Mouse (Mus musculus): ENCODE measurements around the gene Ap1g1.
"Not testable (repeated sequence)": the region's sequence is repeated elsewhere in the genome, so short reads cannot be mapped to it uniquely, and the experiment has no call there.

Gene Ap1g1

DNA sequence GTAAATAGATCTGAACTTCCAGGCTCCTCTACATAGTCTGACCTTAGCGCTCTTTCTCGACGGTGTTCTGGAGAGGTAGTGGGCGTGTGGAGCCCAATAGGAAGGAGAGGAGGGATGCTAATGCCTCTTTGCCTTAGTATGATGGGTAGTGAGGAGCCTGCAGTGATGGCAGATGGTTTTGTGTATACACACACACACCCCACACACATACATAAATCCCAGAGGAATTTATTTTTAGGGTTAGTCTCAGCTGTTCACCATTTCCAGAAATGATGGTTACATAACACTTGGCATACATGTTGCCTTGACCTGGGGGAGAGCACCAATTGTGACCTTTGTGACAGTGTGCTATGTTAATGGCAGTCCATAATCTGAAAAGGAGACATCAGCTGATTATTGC lies 87.2 kb downstream of the Ap1g1 start:
- no peak for DNase-seq (ENCODE audit: low spot score)

DNA sequence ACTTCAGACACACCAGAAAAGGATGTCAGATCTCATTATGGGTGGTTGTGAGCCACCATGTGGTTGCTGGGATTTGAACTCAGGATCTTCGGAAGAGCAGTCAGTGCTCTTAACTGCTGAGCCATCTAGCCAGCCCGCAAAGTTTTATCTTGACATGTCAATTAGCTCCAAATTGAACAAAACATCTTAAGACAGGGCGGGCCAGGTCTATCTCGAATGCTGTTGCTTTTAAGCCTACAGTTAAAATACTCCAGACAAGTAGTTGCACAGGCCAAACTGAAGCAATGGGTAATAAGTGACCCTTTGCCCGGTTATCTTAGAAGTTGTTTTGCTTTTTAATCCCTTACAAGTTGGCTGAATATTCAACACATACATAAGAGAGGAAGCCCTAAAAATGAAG lies 88.3 kb downstream of the Ap1g1 start:
- no peak for DNase-seq (ENCODE audit: low spot score)

DNA sequence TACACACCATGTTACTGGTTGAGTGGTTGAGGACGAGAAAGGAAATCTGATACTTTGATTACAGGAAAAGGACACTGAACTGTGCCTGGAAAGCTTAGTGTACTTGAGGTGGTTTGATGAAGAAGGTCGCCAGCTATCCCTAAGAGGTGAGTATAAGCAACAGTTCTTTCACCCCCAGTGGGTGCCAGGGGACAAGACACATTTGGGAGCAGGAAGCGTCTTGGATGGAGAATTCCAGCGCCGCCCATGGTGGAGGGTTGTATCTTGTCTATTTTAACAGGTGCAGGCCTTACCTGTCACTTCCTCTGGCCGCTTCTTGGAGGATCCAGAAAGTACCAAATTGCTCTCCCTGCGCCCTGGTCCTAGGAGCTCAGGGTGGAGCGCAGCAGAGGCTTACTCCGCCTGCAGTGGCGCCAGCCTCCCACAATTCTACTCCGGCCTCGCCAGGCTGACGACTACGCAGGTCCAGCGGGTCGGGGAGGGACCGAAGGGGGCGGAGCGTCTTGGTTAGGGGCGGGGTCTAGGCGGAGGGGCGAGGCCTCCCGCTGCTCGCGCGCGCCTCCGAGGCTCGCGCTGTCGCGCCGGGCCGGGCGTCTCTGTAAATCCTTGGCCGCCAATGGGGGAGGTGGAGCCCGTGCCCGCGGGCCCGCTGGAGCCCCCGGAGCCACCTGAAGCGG lies 89.8 kb downstream of the Ap1g1 start, which contains the start of gene Phlpp2:
Gene Phlpp2, plus strand, starts transcription at position 540 of the 677 bp plus-strand sequence.
- DNase-seq (ENCODE audit: low spot score), result peak; percentile 98

DNA sequence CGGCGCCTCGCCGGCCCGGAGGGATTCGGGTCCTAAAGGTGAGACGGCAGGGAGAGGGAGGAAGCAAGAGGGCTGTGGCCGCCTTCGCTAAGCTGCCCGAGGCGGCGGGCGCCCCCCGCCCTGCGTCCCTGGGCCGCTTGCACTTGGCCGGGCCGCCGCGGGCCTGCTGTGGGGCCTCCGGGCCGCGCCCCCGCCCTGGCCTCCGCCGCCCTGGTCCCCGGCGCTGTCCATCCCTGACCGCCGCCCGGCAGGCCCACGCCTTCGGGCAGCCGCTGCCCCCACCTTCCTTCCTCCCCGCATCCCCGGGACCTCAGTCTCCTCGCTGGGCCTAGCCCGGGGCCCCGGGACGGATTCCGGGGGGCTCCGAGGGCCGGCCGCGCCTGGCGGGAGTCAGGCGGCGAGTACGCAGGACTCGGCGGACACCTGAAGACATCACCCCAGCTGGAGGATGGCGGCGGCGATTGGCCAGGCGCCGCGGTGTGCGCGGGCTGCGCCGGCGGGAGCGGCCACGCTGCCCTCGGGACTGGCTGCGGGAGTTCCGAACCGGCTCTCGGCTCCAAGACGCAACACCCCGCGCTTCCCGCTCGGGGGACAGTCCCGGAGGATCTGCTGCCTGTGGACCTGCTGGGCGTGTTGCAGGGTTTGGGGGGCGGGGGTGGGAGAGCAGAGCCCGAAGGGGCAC lies 90.5 kb downstream of the Ap1g1 start:
- no peak for DNase-seq (ENCODE audit: low spot score)

DNA sequence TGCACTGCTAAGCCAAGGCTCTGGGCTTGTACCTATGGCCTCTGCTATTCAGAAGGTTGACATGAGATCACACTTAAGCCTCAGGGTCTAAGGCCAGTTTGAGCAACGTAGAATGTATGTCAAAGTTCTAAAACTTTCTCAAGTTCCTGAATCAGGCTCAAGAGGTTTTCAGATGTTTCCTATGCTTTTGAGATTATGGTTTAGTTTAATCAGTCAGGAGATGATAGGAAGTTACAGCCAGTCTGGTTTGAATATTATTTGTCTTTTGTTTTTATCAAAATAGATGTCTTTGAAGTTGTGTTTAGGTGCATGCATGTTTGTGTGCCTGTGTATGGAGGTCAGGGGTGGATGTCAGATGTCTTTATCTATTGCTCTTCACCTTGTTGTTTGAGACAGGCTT lies 92.7 kb downstream of the Ap1g1 start:
- DNase-seq (ENCODE audit: low spot score), result no peak

DNA sequence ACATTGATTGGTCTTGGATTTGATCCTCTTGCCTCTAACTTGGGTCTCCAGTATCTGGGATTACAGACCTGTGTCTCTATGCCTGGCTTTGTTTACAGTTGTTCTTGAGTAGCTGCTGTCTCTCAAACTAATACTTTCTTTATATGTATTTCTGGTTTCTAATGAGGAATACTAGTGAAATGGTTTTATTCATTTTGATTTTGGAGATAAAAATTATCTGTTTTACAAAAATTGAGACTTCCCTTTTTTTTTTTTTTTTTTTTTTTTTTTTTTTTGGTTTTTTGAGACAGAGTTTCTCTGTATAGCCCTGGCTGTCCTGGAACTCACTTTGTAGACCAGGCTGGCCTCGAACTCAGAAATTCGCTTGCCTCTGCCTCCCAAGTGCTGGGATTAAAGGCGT lies 95.4 kb downstream of the Ap1g1 start:
- DNase-seq (ENCODE audit: low spot score), result not testable (repeated sequence)

DNA sequence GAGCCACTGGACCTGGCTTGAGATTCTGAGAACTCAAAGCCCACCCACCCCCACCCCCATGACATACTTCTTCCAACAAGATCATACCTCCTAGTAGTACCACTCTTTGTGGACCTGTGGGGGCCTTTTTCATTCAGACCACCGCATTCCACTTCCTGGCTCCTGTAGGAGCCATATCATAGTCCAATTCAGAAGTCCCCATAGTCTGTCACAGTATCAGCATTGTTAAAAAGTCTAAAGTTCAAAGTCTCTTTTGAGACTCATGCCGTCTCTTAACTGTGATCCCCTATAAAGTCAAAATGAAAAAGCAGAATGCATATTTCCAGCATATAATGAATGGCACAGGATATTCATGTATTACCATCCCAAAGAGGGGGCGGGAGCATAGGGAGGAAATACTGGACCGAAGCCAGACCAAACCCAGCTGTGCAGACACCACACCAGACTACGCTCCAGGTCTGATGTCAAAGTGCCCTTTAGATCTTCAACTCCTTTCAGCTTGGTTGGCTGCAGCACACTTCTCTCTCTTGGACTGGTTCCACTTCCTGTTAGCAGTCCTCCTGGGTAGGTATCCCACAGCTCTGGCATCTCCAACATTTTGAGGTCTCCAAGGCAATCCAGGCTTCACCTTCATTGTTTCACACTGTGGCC lies 101.8 kb downstream of the Ap1g1 start:
- no peak for DNase-seq (ENCODE audit: low spot score)

DNA sequence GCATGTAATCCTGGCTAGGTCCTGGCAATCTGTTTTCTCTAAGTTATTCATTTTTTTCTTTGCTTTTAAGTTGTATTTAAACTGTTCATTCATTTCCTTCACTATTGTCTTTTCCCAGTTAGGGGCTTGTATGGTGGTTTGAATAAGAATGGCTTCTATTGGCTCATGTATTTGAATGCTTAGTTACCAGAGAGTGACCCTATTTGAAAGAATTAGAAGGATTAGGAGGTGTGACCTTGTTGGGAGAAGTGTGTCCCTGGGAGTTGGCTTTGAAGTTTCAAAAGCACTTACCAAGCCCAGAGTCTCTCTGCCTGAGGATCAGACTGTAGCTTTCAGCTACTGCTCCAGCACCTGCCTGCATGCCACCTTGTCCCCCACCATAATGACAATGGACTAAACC lies 106.9 kb downstream of the Ap1g1 start:
- no peak for DNase-seq (ENCODE audit: low spot score)

DNA sequence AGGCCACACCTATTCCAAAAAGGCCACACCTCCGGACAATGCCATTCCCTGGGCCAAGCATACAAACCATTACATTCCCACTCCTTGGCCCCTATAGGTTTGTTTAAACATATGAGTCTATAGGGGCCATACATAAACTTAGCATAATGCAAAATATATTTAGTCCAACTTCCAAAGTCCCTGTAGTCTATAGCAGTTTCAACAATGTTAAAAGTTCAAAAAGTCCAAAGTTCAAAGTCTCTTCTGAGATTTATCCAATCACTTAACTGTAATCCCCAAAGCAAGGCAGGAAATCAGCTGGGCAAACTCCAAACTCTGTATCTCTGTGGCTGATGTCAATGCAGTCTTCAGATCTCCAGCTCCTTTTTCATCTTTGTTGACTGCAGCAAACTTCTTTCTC lies 110.9 kb downstream of the Ap1g1 start:
- no peak for DNase-seq (ENCODE audit: low spot score)

DNA sequence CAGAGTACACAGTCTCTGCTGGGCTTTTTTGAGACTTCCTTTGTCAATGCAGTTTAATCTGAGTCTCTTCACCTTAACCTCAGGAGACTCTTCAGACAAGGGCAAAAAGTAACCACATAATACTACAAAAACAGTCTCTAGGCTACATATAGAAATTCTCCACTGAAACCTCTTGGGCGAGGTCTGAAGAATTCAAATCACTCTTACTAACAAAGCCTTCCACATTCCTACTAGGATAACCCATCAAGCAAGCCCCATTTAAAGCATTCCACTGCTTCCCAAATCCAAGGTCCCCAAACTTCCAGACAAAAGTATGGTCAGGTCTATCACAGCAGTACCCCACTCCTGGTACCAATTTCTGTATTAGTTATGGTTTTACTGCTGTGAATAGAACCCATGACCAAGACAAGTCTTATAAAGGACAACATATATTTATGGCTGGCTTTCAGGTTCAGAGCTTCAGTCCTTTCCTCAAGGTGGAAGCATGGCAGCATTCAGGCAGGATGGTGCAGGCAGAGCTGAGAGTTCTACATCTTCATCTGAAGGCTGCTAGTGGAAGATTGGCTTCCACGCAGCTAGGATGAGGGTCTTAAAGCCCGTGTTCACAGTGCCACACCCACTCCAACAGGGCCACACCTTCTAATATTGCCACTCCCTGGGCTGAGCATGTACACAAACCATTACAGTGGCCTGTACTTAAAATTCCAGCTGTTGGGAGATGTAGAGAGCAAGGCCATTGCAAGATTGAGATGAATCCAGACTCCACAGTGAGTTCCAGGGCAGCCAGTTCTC lies 112.6 kb downstream of the Ap1g1 start:
- no peak for DNase-seq (ENCODE audit: low spot score)

DNA sequence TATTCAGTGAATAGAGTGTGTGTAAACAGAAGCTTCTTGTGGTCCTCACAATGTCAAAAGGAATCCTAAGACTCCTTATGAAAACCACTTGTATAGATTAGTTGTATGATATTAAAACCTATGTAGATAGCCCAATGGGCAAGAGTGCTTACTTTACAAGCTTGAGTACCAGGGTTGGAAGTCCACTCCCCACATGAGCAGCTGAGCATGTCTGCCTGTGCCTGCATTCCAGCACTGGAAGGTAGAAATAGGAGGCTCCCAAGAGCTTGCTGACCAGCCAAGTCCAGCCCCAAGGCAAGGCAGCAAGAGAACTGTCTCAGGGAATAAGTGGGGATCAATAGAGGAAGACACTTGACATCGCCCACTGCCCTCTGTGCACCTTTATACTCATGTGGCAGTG lies 116.3 kb downstream of the Ap1g1 start:
- DNase-seq (ENCODE audit: low spot score), result no peak

DNA sequence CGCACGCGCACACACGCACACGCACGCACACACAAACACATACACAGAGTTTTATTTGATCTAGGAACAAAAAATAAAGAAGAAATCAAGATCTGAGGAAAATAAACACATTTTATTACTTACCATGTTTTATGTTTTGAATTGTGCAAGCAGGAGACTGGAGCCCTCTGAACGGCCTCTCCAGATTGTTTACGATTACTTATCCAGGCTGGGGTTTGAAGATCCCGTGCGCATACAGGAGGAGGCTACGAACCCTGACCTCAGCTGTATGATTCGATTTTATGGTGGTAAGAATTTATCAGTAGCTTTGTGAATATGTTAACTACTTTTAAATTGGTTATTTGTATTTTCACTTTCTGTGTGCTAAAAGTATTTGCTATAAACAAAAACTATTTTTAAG lies 117.0 kb downstream of the Ap1g1 start:
- DNase-seq (ENCODE audit: low spot score), result no peak

DNA sequence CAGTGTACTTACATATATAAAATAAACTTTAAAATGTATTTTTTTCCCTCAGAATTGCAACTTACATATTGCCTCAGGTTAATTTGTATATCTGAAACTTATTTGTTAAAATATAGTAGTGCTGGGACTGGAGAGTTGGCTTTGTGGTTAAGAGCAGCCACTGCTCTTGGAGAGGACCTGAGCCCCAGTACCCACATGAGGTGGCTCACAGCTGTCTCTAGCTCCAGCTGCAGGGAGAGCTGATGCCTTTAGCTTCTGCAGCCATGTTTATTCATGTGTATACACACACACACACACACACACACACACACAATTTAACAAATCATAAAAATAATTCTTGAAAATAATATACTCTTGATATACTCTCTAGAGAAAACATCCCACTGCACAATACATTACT lies 124.0 kb downstream of the Ap1g1 start:
- DNase-seq (ENCODE audit: low spot score), result no peak

DNA sequence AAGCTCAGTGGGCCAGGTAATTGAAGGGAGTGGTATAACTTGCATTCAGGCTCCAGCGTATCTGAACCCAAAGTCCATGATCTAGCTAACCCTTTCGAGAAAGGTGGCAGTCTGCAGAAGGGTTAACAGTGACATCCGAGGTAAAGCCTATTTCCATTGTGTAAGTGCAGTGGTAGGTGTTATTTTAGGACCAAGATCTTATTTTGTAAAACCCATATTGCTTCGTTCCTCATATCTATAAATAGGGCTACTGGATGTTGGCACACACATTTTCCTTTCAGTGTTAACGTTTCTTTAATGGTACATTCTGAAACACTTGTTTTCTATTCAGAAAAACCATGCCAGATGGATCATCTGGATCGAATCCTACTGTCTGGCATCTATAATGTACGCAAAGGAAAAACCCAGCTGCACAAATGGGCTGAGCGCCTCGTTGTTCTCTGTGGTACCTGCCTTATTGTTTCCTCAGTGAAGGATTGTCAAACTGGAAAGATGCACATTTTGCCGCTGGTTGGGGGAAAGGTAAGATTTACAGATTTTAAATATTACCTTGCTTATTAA lies 125.6 kb downstream of the Ap1g1 start:
- DNase-seq (ENCODE audit: low spot score), result no peak

DNA sequence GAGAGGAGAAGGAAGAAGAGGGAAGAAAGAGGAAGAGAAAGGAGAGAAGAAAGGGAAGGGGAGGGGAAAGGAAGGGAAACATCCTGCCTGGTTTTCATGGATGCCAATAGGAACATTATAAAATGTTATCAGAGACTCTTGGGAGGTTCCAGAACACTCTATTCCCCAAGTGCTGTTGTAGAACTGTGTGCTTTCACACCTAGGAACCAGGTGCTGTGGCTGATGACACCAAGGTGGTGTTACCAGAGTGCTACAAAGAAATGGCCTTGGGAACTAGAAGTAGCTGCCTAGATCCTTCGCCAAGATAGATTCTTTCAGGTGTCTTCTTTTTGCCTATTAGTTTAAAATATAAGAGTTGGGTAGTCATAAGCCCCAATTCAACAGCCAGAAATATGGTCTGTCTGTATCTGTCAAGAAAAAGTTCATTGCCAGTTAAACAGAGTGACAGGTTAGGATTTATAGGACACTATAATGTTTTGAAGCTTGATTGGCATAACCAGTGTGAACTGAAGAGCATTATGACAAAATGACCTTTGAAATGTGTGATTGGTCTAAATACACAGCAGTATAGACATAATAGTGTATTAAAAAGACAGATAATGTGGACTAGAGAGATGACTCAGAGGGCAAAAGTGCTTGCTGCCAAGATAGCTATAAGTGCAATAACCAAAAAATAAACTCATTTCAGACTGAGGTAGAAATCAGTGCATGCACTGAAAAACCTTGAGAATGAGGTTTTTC lies 126.7 kb downstream of the Ap1g1 start:
- DNase-seq (ENCODE audit: low spot score), result no peak

DNA sequence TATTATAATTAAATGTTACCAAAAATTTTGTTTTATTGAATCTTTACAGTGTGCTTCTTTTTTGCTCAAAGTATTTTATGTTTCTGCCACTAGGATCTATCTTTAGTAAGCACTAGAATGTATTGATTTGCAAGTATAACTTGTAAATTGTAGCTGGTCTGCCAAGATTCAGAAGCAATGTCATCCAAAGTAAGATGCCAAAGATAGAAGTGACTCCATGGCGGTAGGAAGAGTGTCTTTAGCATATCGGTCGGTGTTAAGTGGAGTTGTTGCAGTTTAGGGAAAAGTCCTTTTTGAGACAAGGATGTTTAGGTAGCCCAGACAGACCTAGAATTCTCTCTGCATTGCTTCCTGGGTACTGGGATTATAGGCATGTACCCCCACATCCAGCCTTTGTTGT lies 128.6 kb downstream of the Ap1g1 start:
- DNase-seq (ENCODE audit: low spot score), result no peak

DNA sequence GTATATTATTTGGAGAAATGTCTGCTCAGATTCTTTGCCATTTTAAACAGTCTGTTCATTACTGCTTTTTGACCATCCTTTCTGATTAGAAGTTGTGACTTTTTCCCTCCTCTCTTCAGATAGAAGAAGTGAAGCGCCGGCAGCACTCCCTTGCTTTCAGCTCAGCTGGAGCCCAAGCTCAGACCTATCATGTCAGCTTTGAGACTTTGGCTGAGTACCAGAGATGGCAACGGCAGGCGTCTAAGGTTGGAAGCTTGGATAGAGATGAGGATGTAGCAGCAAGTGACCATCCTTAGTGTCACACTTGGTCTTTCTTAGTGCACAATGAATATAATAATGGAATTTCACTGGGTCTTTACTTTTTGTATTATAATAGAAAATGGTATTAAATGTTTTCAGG lies 129.0 kb downstream of the Ap1g1 start:
- no peak for DNase-seq (ENCODE audit: low spot score)

All from urinary bladder, postnatal 25 days (tissue).